Mouse (Mus musculus) v-Abl transformed pro-B cells (cell line): Measurements from ENCODE around the gene Ski.

Experiments used
- in situ Hi-C, 2 experiments: fragments of 400-800 bp; cut with MboI; formaldehyde crosslinking; loops; one replicate each; pipeline ENCODE4 v1.15.1; 2025; ENCODE audit not compliant: unreplicated experiment in 2 of 2

Gene Ski

GRCm38 (mm10) chr4:155139281-155140045 lies 82.9 kb downstream of the Ski start:
- in situ Hi-C loops = no loop called here

GRCm38 (mm10) chr4:155138451-155138850 lies 83.9 kb downstream of the Ski start:
- in situ Hi-C loops = no loop called here

GRCm38 (mm10) chr4:155137891-155138290 lies 84.5 kb downstream of the Ski start:
- in situ Hi-C loops = no loop called here

- in situ Hi-C loops = no loop called here
Measured at GRCm38 (mm10) chr4:155135909-155136585, 86.3 kb downstream of the Ski start.

GRCm38 (mm10) chr4:155134686-155135172 lies 87.7 kb downstream of the Ski start:
- in situ Hi-C loops = no loop called here

GRCm38 (mm10) chr4:155133658-155134417 lies 88.6 kb downstream of the Ski start:
- in situ Hi-C loops = no loop called here

GRCm38 (mm10) chr4:155133188-155133587 lies 89.2 kb downstream of the Ski start:
- in situ Hi-C loops = no loop called here

GRCm38 (mm10) chr4:155130616-155131015 lies 91.8 kb downstream of the Ski start:
- in situ Hi-C loops = no loop called here

GRCm38 (mm10) chr4:155129996-155130395 lies 92.4 kb downstream of the Ski start:
- in situ Hi-C loops = no loop called here

- in situ Hi-C loops = no loop called here
Measured at GRCm38 (mm10) chr4:155129132-155129917, 93.1 kb downstream of the Ski start.

GRCm38 (mm10) chr4:155128411-155128810 lies 94.0 kb downstream of the Ski start:
- in situ Hi-C loops = no loop called here

- in situ Hi-C loops = no loop called here
Measured at GRCm38 (mm10) chr4:155126602-155127372, 95.6 kb downstream of the Ski start.

GRCm38 (mm10) chr4:155126194-155126593 lies 96.2 kb downstream of the Ski start:
- in situ Hi-C loops = no loop called here

GRCm38 (mm10) chr4:155125310-155125709 lies 97.1 kb downstream of the Ski start:
- in situ Hi-C loops = no loop called here

GRCm38 (mm10) chr4:155123868-155124534 lies 98.4 kb downstream of the Ski start:
- in situ Hi-C loops = no loop called here

GRCm38 (mm10) chr4:155122444-155123040 lies 99.8 kb downstream of the Ski start:
- in situ Hi-C loops = no loop called here

GRCm38 (mm10) chr4:155121915-155122443 lies 100.4 kb downstream of the Ski start:
- in situ Hi-C loops = no loop called here

- in situ Hi-C loops = no loop called here
Measured at GRCm38 (mm10) chr4:155121222-155121621, 101.2 kb downstream of the Ski start.
